Mouse (Mus musculus) kidney, adult 11 months (tissue): Measurements from ENCODE around the gene Avpr2.

Experiments
- DNase-seq: peaks from one replicate; pipeline ENCODE4 v3.0.0; 2022

The Avpr2 gene

GRCm38 (mm10) chrX:73891551-73892152 lies at the start of gene Avpr2:
TSS of gene Avpr2 (plus strand) at chrX:73892102.
- peak; percentile 54 for DNase-seq

GRCm38 (mm10) chrX:73854326-73855086 lies 37.4 kb upstream of the Avpr2 start:
- DNase-seq, result no peak

GRCm38 (mm10) chrX:73855087-73855408 lies 36.9 kb upstream of the Avpr2 start:
- DNase-seq, result no peak

GRCm38 (mm10) chrX:73864692-73865091 lies 27.2 kb upstream of the Avpr2 start:
- no peak for DNase-seq

- no peak for DNase-seq
Measured at GRCm38 (mm10) chrX:73867256-73867655, 24.6 kb upstream of the Avpr2 start.

GRCm38 (mm10) chrX:73867852-73868251 lies 24.1 kb upstream of the Avpr2 start:
- DNase-seq, result no peak

- no peak for DNase-seq
Measured at GRCm38 (mm10) chrX:73869334-73869733, 22.6 kb upstream of the Avpr2 start.

GRCm38 (mm10) chrX:73871474-73871873 lies 20.4 kb upstream of the Avpr2 start:
- no peak for DNase-seq

GRCm38 (mm10) chrX:73871956-73872355 lies 19.9 kb upstream of the Avpr2 start:
- DNase-seq, result no peak

GRCm38 (mm10) chrX:73875881-73876280 lies 16.0 kb upstream of the Avpr2 start:
- DNase-seq, result no peak

- no peak for DNase-seq
Measured at GRCm38 (mm10) chrX:73877014-73877413, 14.9 kb upstream of the Avpr2 start.

- peak; percentile 53 for DNase-seq
Measured at GRCm38 (mm10) chrX:73880194-73881035, 11.5 kb upstream of the Avpr2 start.

- DNase-seq, result peak; percentile 17
Measured at GRCm38 (mm10) chrX:73881036-73881427, 10.9 kb upstream of the Avpr2 start.

- DNase-seq, result peak; percentile 74
Measured at GRCm38 (mm10) chrX:73881463-73881862, 10.4 kb upstream of the Avpr2 start.

GRCm38 (mm10) chrX:73892833-73893232 lies 931 bp downstream of the Avpr2 start:
- DNase-seq, result no peak

GRCm38 (mm10) chrX:73895719-73896118 lies 3.8 kb downstream of the Avpr2 start, which contains the start of gene L1cam:
TSS of gene L1cam (minus strand) at chrX:73896105.
- DNase-seq, result peak; percentile 50

- DNase-seq, result no peak
Measured at GRCm38 (mm10) chrX:73897959-73898358, 6.1 kb downstream of the Avpr2 start.

- no peak for DNase-seq
Measured at GRCm38 (mm10) chrX:73910049-73910448, 18.1 kb downstream of the Avpr2 start.

- DNase-seq, result no peak
Measured at GRCm38 (mm10) chrX:73910451-73910850, 18.5 kb downstream of the Avpr2 start.

GRCm38 (mm10) chrX:73911156-73911555 lies 19.3 kb downstream of the Avpr2 start:
- no peak for DNase-seq

GRCm38 (mm10) chrX:73911588-73911987 lies 19.7 kb downstream of the Avpr2 start:
- DNase-seq, result no peak

- DNase-seq, result peak; percentile 96
Measured at GRCm38 (mm10) chrX:73914827-73915703, 23.2 kb downstream of the Avpr2 start.

- DNase-seq, result no peak
Measured at GRCm38 (mm10) chrX:73916945-73917344, 25.0 kb downstream of the Avpr2 start.
